Mouse (Mus musculus) C2C12 (cell line): ENCODE results near the gene Cpne6.

Experiments used
- CEBPB ChIP-seq: IDR thresholded peaks from one replicate; pipeline ENCODE4 v1.6.1; 2011; ENCODE audit warnings: low read depth, mild to moderate bottlenecking, control low read depth, moderate library complexity
- CTCF ChIP-seq: IDR thresholded peaks from one replicate; pipeline ENCODE4 v1.5.1; 2011; ENCODE audit not compliant: control insufficient read depth, insufficient read depth, insufficient read length
- FOSL1 ChIP-seq: IDR thresholded peaks from one replicate; pipeline ENCODE4 v1.8.0; 2011; ENCODE audit warnings: mild to moderate bottlenecking, low read length; ENCODE audit not compliant: poor library complexity, insufficient read depth, severe bottlenecking
- MAX ChIP-seq: IDR thresholded peaks from one replicate; pipeline ENCODE4 v1.6.1; 2011; ENCODE audit warnings: mild to moderate bottlenecking, control low read depth
- MYOD1 ChIP-seq: IDR thresholded peaks from one replicate; pipeline ENCODE4 v1.6.1; 2011; ENCODE audit warnings: low read depth; ENCODE audit not compliant: control insufficient read depth, insufficient read length
- MYOG ChIP-seq: IDR thresholded peaks from one replicate; pipeline ENCODE4 v1.6.1; 2011; ENCODE audit not compliant: control insufficient read depth, insufficient read length; ENCODE audit errors: extremely low read depth
- USF1 ChIP-seq: IDR thresholded peaks from one replicate; pipeline ENCODE4 v1.6.1; 2011; ENCODE audit warnings: low read depth, mild to moderate bottlenecking, control low read depth, moderate library complexity

GRCm38 (mm10) chr14:55497449-55497821, 12.8 kb upstream of the Cpne6 start:
- TF ChIP-seq CTCF (peak; percentile 72), MYOG (no peak), MAX (no peak), FOSL1 (no peak), MYOD1 (no peak), CEBPB (no peak), USF1 (no peak)
